Mouse (Mus musculus): Measurements from ENCODE around the gene Mmd2. TPM values are rescaled to one million over a fixed set of nuclear protein-coding genes. Genes with fewer than 3 reads are reported as not detected.

Gene Mmd2
- polyA plus RNA-seq, 1 experiment from 2014 or later, result 1.7 TPM

GRCm38 (mm10) chr5:142560261-142560660 is 48.3 kb downstream of the Mmd2 start:
- WGBS, result 47% methylated on average over 7 of the region's 7 CpGs
- ATAC-seq (replicated peaks; ENCODE audit: low FRiP score, low TSS enrichment, low read depth) (no peak), DNase-seq (ENCODE audit: low spot score) (no peak)
- H3K36me3 ChIP-seq (ENCODE audit: control insufficient read depth, insufficient read depth, low read length), result no peaks in the 10 kb centered on the region
- H3K9me3 ChIP-seq (ENCODE audit: control insufficient read depth, low read length), result no peaks in the 10 kb centered on the region
- no peaks in the 10 kb centered on the region for H3K4me1 ChIP-seq (replicated peaks; ENCODE audit: control insufficient read depth, insufficient read depth, low read length)
- H3K4me2 ChIP-seq (ENCODE audit: low read length), result no peak overlapping the region
- no peaks in the 10 kb centered on the region for H3K27me3 ChIP-seq (replicated peaks; ENCODE audit: control insufficient read depth, insufficient read depth, low read length)
- H3K27ac ChIP-seq (ENCODE audit: low read depth), result no peak overlapping the region
- H3K4me3 ChIP-seq (ENCODE audit: low read depth, low read length), result no peak overlapping the region
- H3K9ac ChIP-seq (ENCODE audit: low read length), result no peak overlapping the region

- H3K4me3 ChIP-seq (ENCODE audit: low read depth, low read length), result no peak overlapping the region
- 0 out of 2 replicates have a peak, but pooled peaks have one; percentile 79 for ATAC-seq (replicated peaks; ENCODE audit: low FRiP score, low TSS enrichment, low read depth)
- H3K9me3 ChIP-seq (ENCODE audit: control insufficient read depth, low read length), result no peaks in the 10 kb centered on the region
- H3K27me3 ChIP-seq (replicated peaks; ENCODE audit: control insufficient read depth, insufficient read depth, low read length), result no peaks in the 10 kb centered on the region
- no peak overlapping the region for H3K9ac ChIP-seq (ENCODE audit: low read length)
- 33% methylated on average over 21 of the region's 21 CpGs for WGBS
- H3K4me1 ChIP-seq (replicated peaks; ENCODE audit: control insufficient read depth, insufficient read depth, low read length), result no peaks in the 10 kb centered on the region
- no peak overlapping the region for H3K27ac ChIP-seq (ENCODE audit: low read depth)
- DNase-seq (ENCODE audit: low spot score), result peak; percentile 87
- H3K4me2 ChIP-seq (ENCODE audit: low read length), result no peak overlapping the region
- H3K36me3 ChIP-seq (ENCODE audit: control insufficient read depth, insufficient read depth, low read length), result no peaks in the 10 kb centered on the region
Measured at GRCm38 (mm10) chr5:142557397-142558067, 51.1 kb downstream of the Mmd2 start.

- WGBS, result 97% methylated on average over 4 of the region's 4 CpGs
- ATAC-seq (replicated peaks; ENCODE audit: low FRiP score, low TSS enrichment, low read depth), result no peak
- H3K27me3 ChIP-seq (replicated peaks; ENCODE audit: control insufficient read depth, insufficient read depth, low read length), result no peaks in the 10 kb centered on the region
Measured at GRCm38 (mm10) chr5:142556721-142557120, 51.9 kb downstream of the Mmd2 start.

GRCm38 (mm10) chr5:142555866-142556265 is 52.7 kb downstream of the Mmd2 start:
- Histone ChIP-seq H3K9ac (ENCODE audit: low read length) (no peak overlapping the region), H3K36me3 (ENCODE audit: control insufficient read depth, insufficient read depth, low read length) (no peaks in the 10 kb centered on the region), H3K9me3 (ENCODE audit: control insufficient read depth, low read length) (no peaks in the 10 kb centered on the region), H3K4me1 (replicated peaks; ENCODE audit: control insufficient read depth, insufficient read depth, low read length) (no peaks in the 10 kb centered on the region), H3K4me2 (ENCODE audit: low read length) (no peak overlapping the region), H3K4me3 (ENCODE audit: low read depth, low read length) (no peak overlapping the region), H3K27me3 (replicated peaks; ENCODE audit: control insufficient read depth, insufficient read depth, low read length) (no peaks in the 10 kb centered on the region), H3K27ac (ENCODE audit: low read depth) (no peak overlapping the region)
- 87% methylated on average over 5 of the region's 5 CpGs for WGBS
- DNase-seq (ENCODE audit: low spot score) (no peak), ATAC-seq (replicated peaks; ENCODE audit: low FRiP score, low TSS enrichment, low read depth) (no peak)

More at GRCm38 (mm10) chr5:142556721-142557120, 51.9 kb downstream of the Mmd2 start:
- Histone ChIP-seq H3K27ac (ENCODE audit: low read depth) (no peak overlapping the region), H3K4me3 (ENCODE audit: low read depth, low read length) (no peak overlapping the region), H3K4me1 (replicated peaks; ENCODE audit: control insufficient read depth, insufficient read depth, low read length) (no peaks in the 10 kb centered on the region), H3K4me2 (ENCODE audit: low read length) (no peak overlapping the region), H3K9me3 (ENCODE audit: control insufficient read depth, low read length) (no peaks in the 10 kb centered on the region), H3K9ac (ENCODE audit: low read length) (no peak overlapping the region), H3K36me3 (ENCODE audit: control insufficient read depth, insufficient read depth, low read length) (no peaks in the 10 kb centered on the region)
- no peak for DNase-seq (ENCODE audit: low spot score)

- Histone ChIP-seq H3K36me3 (ENCODE audit: control insufficient read depth, insufficient read depth, low read length) (no peaks in the 10 kb centered on the region), H3K27ac (ENCODE audit: low read depth) (peak within 1 kb of the TSS; percentile 5; the same call in 1 of the 2 replicates), H3K4me1 (replicated peaks; ENCODE audit: control insufficient read depth, insufficient read depth, low read length) (peaks cover 12% of the 10 kb centered on the region), H3K9ac (ENCODE audit: low read length) (peak within 1 kb of the TSS; percentile 44), H3K27me3 (replicated peaks; ENCODE audit: control insufficient read depth, insufficient read depth, low read length) (0 out of 2 replicates have a peak, but pooled peaks cover 2% of the 10 kb centered on the region), H3K9me3 (ENCODE audit: control insufficient read depth, low read length) (no peaks in the 10 kb centered on the region), H3K4me3 (ENCODE audit: low read depth, low read length) (peak within 1 kb of the TSS; percentile 49), H3K4me2 (ENCODE audit: low read length) (peak within 1 kb of the TSS; percentile 100)
- DNase-seq (ENCODE audit: low spot score), result peak; percentile 98
- 2% methylated on average over 79 of the region's 80 CpGs for WGBS
- peak; percentile 89 for ATAC-seq (replicated peaks; ENCODE audit: low FRiP score, low TSS enrichment, low read depth)
Measured at GRCm38 (mm10) chr5:142550706-142551652, 57.6 kb downstream of the Mmd2 start, which contains the start of gene Radil. Gene Radil, minus strand, starts transcription at chr5:142551098.

GRCm38 (mm10) chr5:142549961-142550705 is 58.5 kb downstream of the Mmd2 start:
- Histone ChIP-seq H3K4me1 (replicated peaks; ENCODE audit: control insufficient read depth, insufficient read depth, low read length) (peaks cover 12% of the 10 kb centered on the region), H3K9me3 (ENCODE audit: control insufficient read depth, low read length) (no peaks in the 10 kb centered on the region), H3K36me3 (ENCODE audit: control insufficient read depth, insufficient read depth, low read length) (no peaks in the 10 kb centered on the region), H3K9ac (ENCODE audit: low read length) (peak overlapping the region; percentile 44), H3K4me3 (ENCODE audit: low read depth, low read length) (peak overlapping the region; percentile 49), H3K27ac (ENCODE audit: low read depth) (peak overlapping the region; percentile 5; the same call in 1 of the 2 replicates), H3K4me2 (ENCODE audit: low read length) (peak overlapping the region; percentile 100), H3K27me3 (replicated peaks; ENCODE audit: control insufficient read depth, insufficient read depth, low read length) (0 out of 2 replicates have a peak, but pooled peaks cover 2% of the 10 kb centered on the region)
- under 1% methylated on average over 31 of the region's 31 CpGs for WGBS
- ATAC-seq (replicated peaks; ENCODE audit: low FRiP score, low TSS enrichment, low read depth) (peak; percentile 40), DNase-seq (ENCODE audit: low spot score) (peak; percentile 80)

- H3K9me3 ChIP-seq (ENCODE audit: control insufficient read depth, low read length), result no peaks in the 10 kb centered on the region
- H3K36me3 ChIP-seq (ENCODE audit: control insufficient read depth, insufficient read depth, low read length), result no peaks in the 10 kb centered on the region
- H3K4me2 ChIP-seq (ENCODE audit: low read length), result peak overlapping the region; percentile 100; the same call in 1 of the 2 replicates
- 0 out of 2 replicates have a peak overlapping the region, but pooled peaks have one; percentile 5 for H3K27ac ChIP-seq (ENCODE audit: low read depth)
- DNase-seq (ENCODE audit: low spot score) (no peak), ATAC-seq (replicated peaks; ENCODE audit: low FRiP score, low TSS enrichment, low read depth) (no peak)
- peak overlapping the region; percentile 49; the same call in 1 of the 2 replicates for H3K4me3 ChIP-seq (ENCODE audit: low read depth, low read length)
- H3K4me1 ChIP-seq (replicated peaks; ENCODE audit: control insufficient read depth, insufficient read depth, low read length), result peaks cover 12% of the 10 kb centered on the region
- no peak overlapping the region for H3K9ac ChIP-seq (ENCODE audit: low read length)
- H3K27me3 ChIP-seq (replicated peaks; ENCODE audit: control insufficient read depth, insufficient read depth, low read length), result 0 out of 2 replicates have a peak, but pooled peaks cover 2% of the 10 kb centered on the region
- WGBS, result 48% methylated on average over 9 of the region's 9 CpGs
Measured at GRCm38 (mm10) chr5:142549441-142549840, 59.2 kb downstream of the Mmd2 start.

GRCm38 (mm10) chr5:142547066-142547465 is 61.5 kb downstream of the Mmd2 start:
- no peak for DNase-seq (ENCODE audit: low spot score)
- peaks cover 12% of the 10 kb centered on the region for H3K4me1 ChIP-seq (replicated peaks; ENCODE audit: control insufficient read depth, insufficient read depth, low read length)
- H3K9ac ChIP-seq (ENCODE audit: low read length), result no peak overlapping the region
- H3K27ac ChIP-seq (ENCODE audit: low read depth), result no peak overlapping the region
- no peak for ATAC-seq (replicated peaks; ENCODE audit: low FRiP score, low TSS enrichment, low read depth)
- H3K27me3 ChIP-seq (replicated peaks; ENCODE audit: control insufficient read depth, insufficient read depth, low read length), result 0 out of 2 replicates have a peak, but pooled peaks cover 2% of the 10 kb centered on the region
- no peak overlapping the region for H3K4me3 ChIP-seq (ENCODE audit: low read depth, low read length)
- no peaks in the 10 kb centered on the region for H3K9me3 ChIP-seq (ENCODE audit: control insufficient read depth, low read length)
- H3K36me3 ChIP-seq (ENCODE audit: control insufficient read depth, insufficient read depth, low read length), result no peaks in the 10 kb centered on the region
- no peak overlapping the region for H3K4me2 ChIP-seq (ENCODE audit: low read length)
- WGBS, result 85% methylated on average over 3 of the region's 3 CpGs

Data from intestine, embryonic 14.5 days (tissue).